Mouse (Mus musculus) embryonic facial prominence, embryonic 13.5 days (tissue): ENCODE results near the gene Rtf1. TPM values are rescaled to one million over a fixed set of nuclear protein-coding genes. Genes with fewer than 3 reads are reported as not detected.

ENCODE experiments used
- ATAC-seq: fragments of 200-750 bp; cut with Nextera tagmentation; 2 replicates; pipeline ENCODE4 v1.8.0; 2017; ENCODE audit warnings: low read depth; ENCODE audit not compliant: insufficient number of reproducible peaks, insufficient read depth, low FRiP score, low TSS enrichment
- H3K27ac ChIP-seq: fragments of 300-500 bp; sonication (generic); 2 replicates; pipeline ENCODE4 v1.5.1; 2015; ENCODE audit warnings: moderate library complexity, mild to moderate bottlenecking, inconsistent platforms
- H3K27me3 ChIP-seq: fragments of 300-500 bp; sonication (generic); 2 replicates; pipeline ENCODE4 v1.6.1; 2015; ENCODE audit warnings: mild to moderate bottlenecking, inconsistent platforms
- H3K36me3 ChIP-seq: fragments of 300-500 bp; sonication (generic); 2 replicates; pipeline ENCODE4 v1.6.1; 2015; ENCODE audit warnings: mild to moderate bottlenecking, inconsistent platforms
- H3K4me1 ChIP-seq: fragments of 300-500 bp; sonication (generic); 2 replicates; pipeline ENCODE4 v1.6.1; 2015; ENCODE audit warnings: inconsistent platforms
- H3K4me2 ChIP-seq: fragments of 300-500 bp; sonication (generic); 2 replicates; pipeline ENCODE4 v1.6.1; 2015; ENCODE audit warnings: moderate library complexity, mild to moderate bottlenecking, inconsistent platforms
- H3K4me3 ChIP-seq: fragments of 300-500 bp; sonication (generic); 2 replicates; pipeline ENCODE4 v1.5.1; 2015; ENCODE audit warnings: mild to moderate bottlenecking, inconsistent platforms
- H3K9ac ChIP-seq: fragments of 300-500 bp; sonication (generic); 2 replicates; pipeline ENCODE4 v1.6.1; 2015; ENCODE audit warnings: mild to moderate bottlenecking, inconsistent platforms
- H3K9me3 ChIP-seq: fragments of 300-500 bp; sonication (generic); 2 replicates; pipeline ENCODE4 v1.6.1; 2016; ENCODE audit warnings: inconsistent platforms
- WGBS: fragments of 180-500 bp; shearing (Covaris S2); methylation state at CpG from one replicate; pipeline ENCODE4 v1.1.7; 2015; ENCODE audit warnings: mixed read lengths; 5-methylcytosine and 5-hydroxymethylcytosine counted together
- polyA plus RNA-seq: library from polyadenylated mRNA; unstranded; fragments of >200 nt; fragmentation: Nextera tagmentation; extraction: Ambion mirVana; gene quantifications from 2 replicates; pipeline ENCODE4 v1.2.1, GENCODE M21; 2015

Rtf1 gene
- polyA plus RNA-seq, 1 experiment from 2014 or later, result 69.0 TPM

DNA sequence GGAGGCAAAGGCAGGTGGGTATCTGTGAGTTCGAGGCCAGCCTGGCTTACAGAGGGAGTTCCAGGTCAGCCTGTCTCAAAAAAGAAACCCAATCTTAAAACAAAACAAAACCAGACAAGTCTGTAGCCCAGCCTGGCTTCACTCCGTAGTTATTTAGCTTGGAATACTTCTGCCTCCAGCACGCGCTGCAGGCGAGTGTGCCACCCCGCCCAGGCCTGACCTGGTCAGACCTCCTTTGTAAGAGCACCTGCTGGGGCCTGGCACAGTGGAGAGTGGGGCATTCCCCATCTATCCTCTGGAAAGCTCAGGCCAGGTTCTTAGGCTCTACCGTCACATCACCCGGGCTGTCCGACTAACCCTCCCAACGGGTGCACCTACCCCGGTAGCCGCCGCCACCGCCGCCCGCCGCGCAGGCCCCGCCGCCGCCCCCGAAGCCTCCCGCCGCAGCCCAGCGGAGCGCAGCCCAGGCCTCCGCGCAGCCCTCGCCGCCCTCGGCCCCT is 82.8 kb downstream of the Rtf1 start:
- peaks cover 15% of the 10 kb centered on the region for H3K4me1 ChIP-seq
- peak overlapping the region; percentile 100 for H3K4me2 ChIP-seq
- no peak for ATAC-seq
- peak overlapping the region; percentile 69 for H3K9ac ChIP-seq
- no peaks in the 10 kb centered on the region for H3K36me3 ChIP-seq
- WGBS, result 2% methylated on average over 31 of the region's 31 CpGs
- peak overlapping the region; percentile 63 for H3K4me3 ChIP-seq
- no peak overlapping the region for H3K27ac ChIP-seq
- H3K27me3 ChIP-seq, result peaks cover 93% of the 10 kb centered on the region
- no peaks in the 10 kb centered on the region for H3K9me3 ChIP-seq

- H3K4me2 ChIP-seq, result peak overlapping the region; percentile 100
- peaks cover 15% of the 10 kb centered on the region for H3K4me1 ChIP-seq
- peaks cover under 1% of the 10 kb centered on the region for H3K36me3 ChIP-seq
- no peak overlapping the region for H3K27ac ChIP-seq
- ATAC-seq, result no peak
- H3K4me3 ChIP-seq, result peak overlapping the region; percentile 63
- under 1% methylated on average over 68 of the region's 77 CpGs for WGBS
- H3K9me3 ChIP-seq, result no peaks in the 10 kb centered on the region
- H3K9ac ChIP-seq, result peak overlapping the region; percentile 69
- peaks cover 87% of the 10 kb centered on the region for H3K27me3 ChIP-seq
Observed at GRCm38 (mm10) chr2:119758101-119758843, 83.4 kb downstream of the Rtf1 start.

DNA sequence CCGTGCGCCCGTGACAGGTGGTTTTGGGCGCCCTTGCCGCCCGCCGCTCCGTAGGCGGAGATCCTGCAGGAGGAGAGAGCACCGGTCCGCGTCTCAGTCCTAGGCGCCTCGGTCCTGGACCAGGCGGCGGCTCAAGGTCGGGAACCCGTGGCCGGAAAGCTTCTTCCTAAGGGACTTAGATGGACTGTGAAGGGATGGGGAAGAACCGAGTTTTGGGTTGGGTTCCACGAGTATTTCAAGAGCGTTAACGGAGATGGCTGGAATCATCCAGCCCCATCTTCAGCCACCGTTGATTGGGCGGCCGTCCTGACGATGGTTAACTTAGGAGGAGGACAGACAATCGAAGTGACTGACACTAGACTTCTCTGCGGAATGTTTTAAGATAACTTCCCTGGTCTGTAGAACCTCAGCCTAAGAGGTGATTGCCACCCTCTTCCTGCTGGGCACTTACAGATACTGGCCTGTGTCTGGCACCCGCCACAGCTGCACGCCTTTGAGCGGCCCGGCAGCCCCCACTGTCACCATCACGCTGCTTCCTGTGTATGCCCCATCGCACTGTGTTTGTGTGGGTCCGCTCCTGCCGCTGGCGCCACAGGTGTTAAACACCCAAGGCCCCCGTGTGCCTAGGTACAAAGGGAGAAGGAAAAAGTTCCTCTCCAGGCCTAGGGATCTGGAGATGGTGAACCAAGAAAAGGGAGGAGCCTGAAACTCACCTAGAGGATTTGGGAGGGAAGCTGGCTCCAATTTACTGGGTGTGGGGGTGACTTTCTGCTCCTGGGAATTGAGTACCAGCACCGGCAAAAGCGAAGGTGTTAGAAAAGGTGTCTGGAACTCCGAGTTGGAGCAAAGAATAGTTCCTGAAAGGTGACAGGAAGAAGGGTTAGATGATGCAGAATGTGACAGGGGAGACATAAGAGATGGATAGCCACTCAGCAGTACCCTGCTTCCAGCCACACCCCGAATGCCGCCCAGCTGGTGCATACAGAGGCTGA is 84.3 kb downstream of the Rtf1 start:
- no peak overlapping the region for H3K27ac ChIP-seq
- no peak for ATAC-seq
- 5% methylated on average over 44 of the region's 44 CpGs for WGBS

GRCm38 (mm10) chr2:119760251-119760650 is 85.4 kb downstream of the Rtf1 start, which contains the start of gene Ltk:
Gene Ltk (minus strand): TSS chr2:119760431.
- Histone ChIP-seq H3K36me3 (peaks cover 20% of the 10 kb centered on the region), H3K4me1 (peaks cover 15% of the 10 kb centered on the region), H3K4me2 (peak within 1 kb of the TSS; percentile 100), H3K27me3 (peaks cover 67% of the 10 kb centered on the region), H3K4me3 (peak within 1 kb of the TSS; percentile 63; the same call in 1 of the 2 replicates), H3K27ac (no peak within 1 kb of the TSS), H3K9ac (no peak within 1 kb of the TSS), H3K9me3 (no peaks in the 10 kb centered on the region)
- ATAC-seq, result no peak
- WGBS, result 16% methylated on average over 9 of the region's 9 CpGs

More for the DNA sequence above, 84.3 kb downstream of the Rtf1 start:
- Histone ChIP-seq H3K36me3 (peaks cover 9% of the 10 kb centered on the region), H3K4me3 (peak overlapping the region; percentile 63), H3K27me3 (peaks cover 78% of the 10 kb centered on the region), H3K4me2 (peak overlapping the region; percentile 100), H3K9ac (peak overlapping the region; percentile 69; the same call in 1 of the 2 replicates), H3K4me1 (peaks cover 15% of the 10 kb centered on the region), H3K9me3 (no peaks in the 10 kb centered on the region)

GRCm38 (mm10) chr2:119762276-119762675 is 87.4 kb downstream of the Rtf1 start:
- H3K9me3 ChIP-seq, result no peaks in the 10 kb centered on the region
- H3K4me1 ChIP-seq, result peaks cover 15% of the 10 kb centered on the region
- H3K4me3 ChIP-seq, result no peak overlapping the region
- WGBS, result 73% methylated on average over 1 of the region's 1 CpGs
- H3K27ac ChIP-seq, result no peak overlapping the region
- no peak overlapping the region for H3K4me2 ChIP-seq
- no peak overlapping the region for H3K9ac ChIP-seq
- ATAC-seq, result no peak
- H3K36me3 ChIP-seq, result peaks cover 35% of the 10 kb centered on the region
- peaks cover 49% of the 10 kb centered on the region for H3K27me3 ChIP-seq

- peaks cover under 1% of the 10 kb centered on the region for H3K4me1 ChIP-seq
- peaks cover 32% of the 10 kb centered on the region for H3K27me3 ChIP-seq
- WGBS, result 68% methylated on average over 4 of the region's 4 CpGs
- ATAC-seq, result no peak
- no peak overlapping the region for H3K27ac ChIP-seq
- H3K9me3 ChIP-seq, result no peaks in the 10 kb centered on the region
- peaks cover 47% of the 10 kb centered on the region for H3K36me3 ChIP-seq
- no peak overlapping the region for H3K9ac ChIP-seq
- H3K4me2 ChIP-seq, result no peak overlapping the region
- no peak overlapping the region for H3K4me3 ChIP-seq
Observed at GRCm38 (mm10) chr2:119763924-119764323, 89.1 kb downstream of the Rtf1 start.

- peaks cover 80% of the 10 kb centered on the region for H3K36me3 ChIP-seq
- no peak overlapping the region for H3K4me2 ChIP-seq
- no peak overlapping the region for H3K9ac ChIP-seq
- H3K9me3 ChIP-seq, result no peaks in the 10 kb centered on the region
- no peaks in the 10 kb centered on the region for H3K4me1 ChIP-seq
- 95% methylated on average over 6 of the region's 6 CpGs for WGBS
- 0 out of 2 replicates have a peak, but pooled peaks cover 4% of the 10 kb centered on the region for H3K27me3 ChIP-seq
- ATAC-seq, result no peak
- no peak overlapping the region for H3K4me3 ChIP-seq
- no peak overlapping the region for H3K27ac ChIP-seq
Observed at GRCm38 (mm10) chr2:119767246-119767645, 92.4 kb downstream of the Rtf1 start.

Other genes with a start within 250 kb of the Rtf1 start
- 4.5 and 4.9 TPM in 2 replicates for gene Ino80, start 197.4 kb upstream of the Rtf1 start, polyA plus RNA-seq
- 0.13 and 0.29 TPM in 2 replicates for gene Exd1, start 127.4 kb upstream of the Rtf1 start, polyA plus RNA-seq
- 68.6 and 73.5 TPM in 2 replicates for gene Chp1, start 127.4 kb upstream of the Rtf1 start, polyA plus RNA-seq
- 79.5 and 79.7 TPM in 2 replicates for gene Nusap1, start 56.8 kb upstream of the Rtf1 start, polyA plus RNA-seq
- gene Oip5, start 56.6 kb upstream of the Rtf1 start, polyA plus RNA-seq, result 23.0 and 24.6 TPM in 2 replicates
- gene Ndufaf1, start 12.2 kb upstream of the Rtf1 start, polyA plus RNA-seq, result 52.0 and 52.4 TPM in 2 replicates
- gene Itpka, start 67.3 kb downstream of the Rtf1 start, polyA plus RNA-seq, result 0.76 TPM in 1 of 2 replicates, not detected in the other
- gene Ltk, start 85.4 kb downstream of the Rtf1 start, polyA plus RNA-seq, result 0.18 TPM in 1 of 2 replicates, not detected in the other
- gene Rpap1, start 112.5 kb downstream of the Rtf1 start, polyA plus RNA-seq, result 31.5 and 31.9 TPM in 2 replicates
- 27.3 and 28.5 TPM in 2 replicates for gene Tyro3, start 122.7 kb downstream of the Rtf1 start, polyA plus RNA-seq
- 34.0 and 39.3 TPM in 2 replicates for gene Mga, start 222.2 kb downstream of the Rtf1 start, polyA plus RNA-seq